Mouse (Mus musculus) lung, adult 2 months (tissue): ENCODE measurements around the gene Npr3.

ENCODE experiments used
- CTCF ChIP-seq: fragments of 200-500 bp; IDR thresholded peaks from 2 replicates; pipeline ENCODE4 v1.5.1; 2011; ENCODE audit warnings: mild to moderate bottlenecking, low read length, control low read depth; ENCODE audit not compliant: insufficient read depth
- POLR2A ChIP-seq: fragments of 200-500 bp; IDR thresholded peaks from 2 replicates; pipeline ENCODE4 v1.6.1; 2011; ENCODE audit warnings: low read depth, mild to moderate bottlenecking, control low read depth, low read length, borderline replicate concordance; ENCODE audit errors: extremely low read depth

DNA sequence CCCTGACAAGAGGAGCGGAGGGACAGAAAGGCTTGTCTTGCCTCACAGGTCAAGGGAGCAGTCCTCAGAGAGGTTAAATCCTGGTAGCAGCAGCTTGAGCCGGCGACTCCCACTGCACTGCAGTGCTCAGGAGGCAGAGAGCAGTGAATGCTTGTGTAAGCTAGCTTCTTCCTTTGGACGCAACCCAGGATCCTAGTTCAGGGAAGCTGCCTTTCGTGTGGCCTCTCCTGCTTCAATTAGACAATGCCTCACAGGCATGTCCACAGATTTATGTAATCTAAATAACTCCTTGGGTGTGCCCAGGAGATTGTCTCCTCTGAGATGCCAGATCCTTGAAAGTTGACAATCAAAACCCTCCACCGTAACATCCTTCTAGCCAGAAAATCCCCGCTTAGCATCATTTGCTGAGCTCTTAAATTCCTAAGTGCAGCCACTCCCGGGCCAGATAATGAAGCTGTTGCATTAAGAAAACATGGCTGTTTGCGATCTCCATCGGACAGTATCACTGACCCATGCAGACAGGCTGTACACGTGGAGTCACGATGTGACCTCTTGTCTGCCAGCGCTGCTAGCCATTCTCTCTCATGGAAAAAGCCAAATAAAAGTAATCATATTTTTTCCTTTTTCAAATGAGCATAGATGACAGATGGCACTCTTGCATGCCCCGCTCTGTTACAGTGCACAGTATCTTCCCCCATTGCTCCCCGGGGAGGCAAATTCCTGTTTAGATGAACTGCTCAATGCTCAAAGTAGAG, 44.1 kb downstream of the Npr3 start:
- TF ChIP-seq CTCF, result no peak
- no peak for TF ChIP-seq POLR2A
